Mouse (Mus musculus) cortical plate, adult 2 months (tissue): ENCODE results near the gene Anxa5.

ENCODE experiments used
- CTCF ChIP-seq: fragments of 200-500 bp; IDR thresholded peaks from 2 replicates; pipeline ENCODE4 v1.5.1; 2011; ENCODE audit warnings: mild to moderate bottlenecking, control low read depth, low read length; ENCODE audit not compliant: insufficient read depth; ENCODE audit errors: extremely low read depth
- POLR2A ChIP-seq: fragments of 200-500 bp; IDR thresholded peaks from 2 replicates; pipeline ENCODE4 v1.6.1; 2011; ENCODE audit warnings: mild to moderate bottlenecking, low read length, control low read depth; ENCODE audit not compliant: insufficient read depth; ENCODE audit errors: extremely low read depth

DNA sequence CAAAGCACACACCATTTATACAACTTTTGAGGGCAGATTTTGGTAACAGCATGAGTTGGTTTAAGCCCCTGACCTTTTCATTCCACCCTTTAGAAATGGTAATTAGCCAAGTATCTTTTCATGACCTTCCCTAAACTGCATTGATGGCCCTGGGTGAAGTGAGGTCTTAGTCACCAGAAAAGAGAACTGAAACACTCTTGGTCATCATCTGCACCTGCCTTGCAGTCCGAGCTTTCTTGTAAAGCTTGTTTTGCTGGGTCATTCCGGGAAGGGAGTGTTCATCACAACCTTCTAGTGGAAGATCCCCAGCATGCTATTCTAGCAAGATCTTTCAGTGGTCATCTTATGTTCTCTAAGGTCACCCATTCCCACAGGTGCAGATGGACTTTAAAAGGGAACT lies 73.8 kb downstream of the Anxa5 start:
- TF ChIP-seq CTCF = no peak
- TF ChIP-seq POLR2A = no peak
